Mouse (Mus musculus) layer of hippocampus, adult 11-12 months (tissue): ENCODE results near the gene Ptges.
"Not testable (repeated sequence)": the region's sequence is repeated elsewhere in the genome, so short reads cannot be mapped to it uniquely, and the experiment has no call there.

ENCODE experiments used
- DNase-seq: peaks from one replicate; pipeline ENCODE4 v3.0.0; 2022; ENCODE audit warnings: low spot score

The Ptges gene

GRCm38 (mm10) chr2:30928893-30929482 lies 675 bp downstream of the Ptges start:
- no peak for DNase-seq

GRCm38 (mm10) chr2:30927844-30928628 lies 1.6 kb downstream of the Ptges start:
- peak; percentile 84 for DNase-seq

GRCm38 (mm10) chr2:30927151-30927781 lies 2.4 kb downstream of the Ptges start:
- no peak for DNase-seq

- DNase-seq = no peak
Measured at GRCm38 (mm10) chr2:30926381-30926780, 3.3 kb downstream of the Ptges start.

GRCm38 (mm10) chr2:30925181-30925580 lies 4.5 kb downstream of the Ptges start:
- no peak for DNase-seq

- no peak for DNase-seq
Measured at GRCm38 (mm10) chr2:30923099-30923498, 6.6 kb downstream of the Ptges start.

- no peak for DNase-seq
Measured at GRCm38 (mm10) chr2:30920216-30920615, 9.4 kb downstream of the Ptges start.

- no peak for DNase-seq
Measured at GRCm38 (mm10) chr2:30918780-30919329, 10.8 kb downstream of the Ptges start.

GRCm38 (mm10) chr2:30918126-30918525 lies 11.5 kb downstream of the Ptges start:
- no peak for DNase-seq

GRCm38 (mm10) chr2:30917649-30918048 lies 12.0 kb downstream of the Ptges start:
- no peak for DNase-seq

GRCm38 (mm10) chr2:30915933-30916332 lies 13.7 kb downstream of the Ptges start:
- not testable (repeated sequence) for DNase-seq

- no peak for DNase-seq
Measured at GRCm38 (mm10) chr2:30915376-30915775, 14.3 kb downstream of the Ptges start.

GRCm38 (mm10) chr2:30914836-30915235 lies 14.8 kb downstream of the Ptges start:
- no peak for DNase-seq

- no peak for DNase-seq
Measured at GRCm38 (mm10) chr2:30913022-30913421, 16.6 kb downstream of the Ptges start.

- DNase-seq = no peak
Measured at GRCm38 (mm10) chr2:30912291-30912773, 17.3 kb downstream of the Ptges start.

- DNase-seq = no peak
Measured at GRCm38 (mm10) chr2:30906641-30907040, 23.0 kb downstream of the Ptges start.

GRCm38 (mm10) chr2:30905906-30906305 lies 23.8 kb downstream of the Ptges start:
- no peak for DNase-seq

GRCm38 (mm10) chr2:30904991-30905390 lies 24.7 kb downstream of the Ptges start:
- DNase-seq = no peak

GRCm38 (mm10) chr2:30904231-30904630 lies 25.4 kb downstream of the Ptges start:
- DNase-seq = no peak

GRCm38 (mm10) chr2:30902726-30903722 lies 26.6 kb downstream of the Ptges start:
- no peak for DNase-seq

GRCm38 (mm10) chr2:30902256-30902655 lies 27.4 kb downstream of the Ptges start:
- DNase-seq = no peak
